ENCODE assay signal across 21 mouse cellular contexts in genomic region chr7:97656144-97656543, GRCm38 (mm10). TPM values are rescaled to one million over a fixed set of nuclear protein-coding genes. Genes with fewer than 3 reads are reported as not detected.
DNase-seq lines count a peak whose midpoint lies in the region; ATAC-seq and TF ChIP-seq lines count a peak whose summit lies in the region.
"Had no signal": no experiment of that assay in that cellular context is flagged by ENCODE, and none has a peak within 500 bp of the region (broad histone marks: within the 10 kb centered on the region; RNA-seq: fewer than 3 reads in every experiment).

No protein-coding gene starts in this region.

- H3K9ac ChIP-seq in heart, adult 2 months (ENCODE audit: low read depth, low read length): no peak overlapping the region
- no peak overlapping the region for H3K9ac ChIP-seq in heart, embryonic 12.5 days
- no peak overlapping the region for H3K9ac ChIP-seq in kidney, postnatal 0 days (ENCODE audit: low read depth, low read length)
- no peak overlapping the region for H3K9ac ChIP-seq in liver, postnatal 0 days (replicated peaks)
- H3K9ac ChIP-seq: embryonic facial prominence, embryonic 13.5 days; forebrain, embryonic 12.5 days; heart, embryonic 13.5 days; hindbrain, embryonic 14.5 days; liver, embryonic 13.5 days; midbrain, embryonic 13.5 days had no signal

- intact Hi-C loops in heart, adult 2 months (cut with DNase I): no loop called here

- no peak overlapping the region for H3K4me2 ChIP-seq in heart, embryonic 12.5 days
- no peak overlapping the region for H3K4me2 ChIP-seq in kidney, postnatal 0 days (ENCODE audit: low read length)
- H3K4me2 ChIP-seq in liver, postnatal 0 days (ENCODE audit: low read depth, low read length): no peak overlapping the region
- H3K4me2 ChIP-seq: embryonic facial prominence, embryonic 13.5 days; forebrain, embryonic 12.5 days; heart, embryonic 13.5 days; hindbrain, embryonic 14.5 days; liver, embryonic 13.5 days; midbrain, embryonic 13.5 days had no signal

- no peak overlapping the region for H3K4me3 ChIP-seq in heart, adult 2 months
- H3K4me3 ChIP-seq in heart, embryonic 12.5 days: no peak overlapping the region
- no peak overlapping the region for H3K4me3 ChIP-seq in kidney, postnatal 0 days (replicated peaks; ENCODE audit: low read depth, low read length)
- H3K4me3 ChIP-seq in liver, postnatal 0 days (ENCODE audit: low read depth, low read length): no peak overlapping the region
- H3K4me3 ChIP-seq in bone marrow, adult 2 months (replicated peaks; ENCODE audit: control insufficient read depth, low read depth, low read length): no peak overlapping the region
- H3K4me3 ChIP-seq: embryonic facial prominence, embryonic 13.5 days; erythroblast, embryonic 14.5 days; forebrain, embryonic 12.5 days; heart, embryonic 13.5 days; limb, embryonic 10.5 days; liver, embryonic 13.5 days; megakaryocyte, embryonic 14.5 days; midbrain, embryonic 13.5 days had no signal

- H3K27ac ChIP-seq in heart, adult 2 months: no peak overlapping the region
- H3K27ac ChIP-seq in heart, embryonic 12.5 days (ENCODE audit: poor library complexity, severe bottlenecking): no peak overlapping the region
- H3K27ac ChIP-seq in kidney, postnatal 0 days: no peak overlapping the region
- no peak overlapping the region for H3K27ac ChIP-seq in liver, postnatal 0 days (ENCODE audit: low read depth)
- H3K27ac ChIP-seq in bone marrow, adult 2 months (ENCODE audit: control insufficient read depth, insufficient read depth, low read depth, low read length, poor library complexity): no peak overlapping the region
- H3K27ac ChIP-seq: embryonic facial prominence, embryonic 13.5 days; forebrain, embryonic 12.5 days; heart, embryonic 13.5 days; hindbrain, embryonic 14.5 days; limb, embryonic 10.5 days; liver, embryonic 13.5 days; midbrain, embryonic 13.5 days had no signal

- H3K27me3 ChIP-seq in heart, adult 2 months (ENCODE audit: control insufficient read depth, insufficient read depth, low read length): no peaks in the 10 kb centered on the region
- H3K27me3 ChIP-seq in heart, embryonic 12.5 days (replicated peaks): no peaks in the 10 kb centered on the region
- no peaks in the 10 kb centered on the region for H3K27me3 ChIP-seq in kidney, postnatal 0 days (ENCODE audit: insufficient read depth, low read length)
- no peaks in the 10 kb centered on the region for H3K27me3 ChIP-seq in liver, postnatal 0 days (ENCODE audit: insufficient read depth, low read length)
- H3K27me3 ChIP-seq: embryonic facial prominence, embryonic 13.5 days; forebrain, embryonic 12.5 days; heart, embryonic 13.5 days; liver, embryonic 13.5 days; megakaryocyte, embryonic 14.5 days; midbrain, embryonic 13.5 days had no signal

- H3K9me3 ChIP-seq in heart, embryonic 12.5 days (replicated peaks): no peaks in the 10 kb centered on the region
- H3K9me3 ChIP-seq in kidney, postnatal 0 days (replicated peaks; ENCODE audit: low read length): no peaks in the 10 kb centered on the region
- no peaks in the 10 kb centered on the region for H3K9me3 ChIP-seq in liver, postnatal 0 days (ENCODE audit: low read length)
- H3K9me3 ChIP-seq: embryonic facial prominence, embryonic 13.5 days; forebrain, embryonic 12.5 days; heart, embryonic 13.5 days; limb, embryonic 10.5 days; liver, embryonic 13.5 days; megakaryocyte, embryonic 14.5 days; midbrain, embryonic 13.5 days had no signal

- no peak for TF ChIP-seq EP300 in heart, adult 2 months (IDR thresholded peaks at IDR 0.05; ENCODE audit: insufficient read depth, low read depth, low read length)
- TF ChIP-seq EP300 in liver, postnatal 0 days (IDR thresholded peaks at IDR 0.05; ENCODE audit: low read depth): no peak

- TF ChIP-seq POLR2A in heart, adult 2 months (IDR thresholded peaks at IDR 0.05; ENCODE audit: insufficient read depth, low read depth, low read length): no peak
- TF ChIP-seq POLR2A in bone marrow, adult 2 months (IDR thresholded peaks at IDR 0.05; ENCODE audit: borderline replicate concordance, control insufficient read depth, low read depth, low read length): no peak

- DNase-seq in heart, adult 2 months: no peak
- DNase-seq in kidney, postnatal 0 days (ENCODE audit: low spot score): no peak
- no peak for DNase-seq in kidney, adult 8-10 months
- no peak for DNase-seq in liver, postnatal 0 days
- no peak for DNase-seq in liver
- DNase-seq in left cerebral cortex, adult 9 months (ENCODE audit: low spot score in 2 of 2): no peak
- DNase-seq: adrenal gland, adult 2 months; B cell, adult 2 months; cerebellum, adult 11-12 months; liver, embryonic 13.5 days; lung, postnatal 36 days had no signal

- 86% methylated on average over 6 of the region's 6 CpGs for WGBS in heart, adult 2 months
- 80% methylated on average over 6 of the region's 6 CpGs for WGBS in heart, embryonic 12.5 days
- 88% methylated on average over 6 of the region's 6 CpGs for WGBS in kidney, postnatal 0 days
- WGBS in liver, postnatal 0 days (ENCODE audit: insufficient replicate concordance): 76% methylated on average over 6 of the region's 6 CpGs
- 82% methylated on average over 6 of the region's 6 CpGs for WGBS in bone marrow, adult 2 months

- H3K4me1 ChIP-seq in heart, adult 2 months (ENCODE audit: control insufficient read depth, insufficient read depth, low read length): no peaks in the 10 kb centered on the region
- H3K4me1 ChIP-seq in heart, embryonic 12.5 days (replicated peaks): no peaks in the 10 kb centered on the region
- H3K4me1 ChIP-seq in kidney, postnatal 0 days (replicated peaks; ENCODE audit: insufficient read depth, low read length): no peaks in the 10 kb centered on the region
- H3K4me1 ChIP-seq in liver, postnatal 0 days (ENCODE audit: insufficient read depth): no peaks in the 10 kb centered on the region; the same call in 1 of the 2 replicates
- H3K4me1 ChIP-seq in bone marrow, adult 2 months (ENCODE audit: control insufficient read depth, insufficient read depth, low read length): no peaks in the 10 kb centered on the region
- H3K4me1 ChIP-seq: embryonic facial prominence, embryonic 13.5 days; forebrain, embryonic 12.5 days; heart, embryonic 13.5 days; limb, embryonic 10.5 days; megakaryocyte, embryonic 14.5 days; midbrain, embryonic 13.5 days had no signal

- no peaks in the 10 kb centered on the region for H3K79me2 ChIP-seq in heart, adult 2 months (replicated peaks; ENCODE audit: control insufficient read depth, insufficient read depth, low read length)

- H3K36me3 ChIP-seq in heart, adult 2 months (ENCODE audit: control insufficient read depth, insufficient read depth, low read length): peaks cover 3% of the 10 kb centered on the region
- H3K36me3 ChIP-seq in heart, embryonic 12.5 days: peaks cover 33% of the 10 kb centered on the region
- H3K36me3 ChIP-seq in kidney, postnatal 0 days (ENCODE audit: insufficient read depth, low read length): peaks cover 19% of the 10 kb centered on the region
- H3K36me3 ChIP-seq in liver, postnatal 0 days (replicated peaks; ENCODE audit: insufficient read depth, low read length): peaks cover 13% of the 10 kb centered on the region

- TF ChIP-seq CTCF in heart, adult 2 months (IDR thresholded peaks at IDR 0.05): peak; percentile 32
- TF ChIP-seq CTCF in kidney, postnatal 0 days (IDR thresholded peaks at IDR 0.05; ENCODE audit: low read depth): peak; percentile 43
- TF ChIP-seq CTCF in liver, postnatal 0 days (IDR thresholded peaks at IDR 0.05; ENCODE audit: low read depth): peak; percentile 17; the same call in 1 of the 2 replicates
- peak; percentile 19; the same call in 1 of the 2 replicates for TF ChIP-seq CTCF in bone marrow, adult 2 months (IDR thresholded peaks at IDR 0.05; ENCODE audit: control insufficient read depth, insufficient read depth, low read length)

- ATAC-seq in heart, embryonic 12.5 days (ENCODE audit: insufficient number of reproducible peaks, low FRiP score): no peak
- ATAC-seq in kidney, postnatal 0 days (replicated peaks; ENCODE audit: low FRiP score, low read depth): no peak
- no peak for ATAC-seq in liver, postnatal 0 days
- ATAC-seq: midbrain, embryonic 13.5 days had no signal

RNA-seq across cellular contexts. Expression of gene Clns1a, which starts 40.3 kb away (rescaled TPM):
- 10 to 100 TPM; 25.9 to 29.8 TPM for total RNA-seq in heart, adult 2 months (2021)
- polyA plus RNA-seq in heart, adult 2 months (2012; rRNA removed): 18.9 and 35.9 TPM in 2 replicates
- 103 and 106 TPM in 2 replicates for polyA plus RNA-seq in heart, embryonic 12.5 days (2016; fragmentation: Nextera tagmentation; extraction: Ambion mirVana)
- 142 and 149 TPM in 2 replicates for polyA plus RNA-seq in kidney, postnatal 0 days (2015; fragmentation: Nextera tagmentation; extraction: Ambion mirVana)
- 40.2 and 42.0 TPM in 2 replicates for polyA plus RNA-seq in liver, postnatal 0 days (2015; fragmentation: Nextera tagmentation; extraction: Ambion mirVana)
- 27.7 and 36.1 TPM in 2 replicates for polyA plus RNA-seq in bone marrow, adult 2 months (2011; ENCODE audit: insufficient read depth, insufficient read length, low replicate concordance, missing spikeins)
